Mouse (Mus musculus): ENCODE measurements around the gene Supv3l1. TPM values are rescaled to one million over a fixed set of nuclear protein-coding genes. Genes with fewer than 3 reads are reported as not detected.
A peak's percentile ranks its signal among the peaks of the same experiment; 100 is the strongest.

Supv3l1 gene
- total RNA-seq, 4 experiments from 2014 or later: 30.6 to 36.8 (median 34.8) TPM

DNA sequence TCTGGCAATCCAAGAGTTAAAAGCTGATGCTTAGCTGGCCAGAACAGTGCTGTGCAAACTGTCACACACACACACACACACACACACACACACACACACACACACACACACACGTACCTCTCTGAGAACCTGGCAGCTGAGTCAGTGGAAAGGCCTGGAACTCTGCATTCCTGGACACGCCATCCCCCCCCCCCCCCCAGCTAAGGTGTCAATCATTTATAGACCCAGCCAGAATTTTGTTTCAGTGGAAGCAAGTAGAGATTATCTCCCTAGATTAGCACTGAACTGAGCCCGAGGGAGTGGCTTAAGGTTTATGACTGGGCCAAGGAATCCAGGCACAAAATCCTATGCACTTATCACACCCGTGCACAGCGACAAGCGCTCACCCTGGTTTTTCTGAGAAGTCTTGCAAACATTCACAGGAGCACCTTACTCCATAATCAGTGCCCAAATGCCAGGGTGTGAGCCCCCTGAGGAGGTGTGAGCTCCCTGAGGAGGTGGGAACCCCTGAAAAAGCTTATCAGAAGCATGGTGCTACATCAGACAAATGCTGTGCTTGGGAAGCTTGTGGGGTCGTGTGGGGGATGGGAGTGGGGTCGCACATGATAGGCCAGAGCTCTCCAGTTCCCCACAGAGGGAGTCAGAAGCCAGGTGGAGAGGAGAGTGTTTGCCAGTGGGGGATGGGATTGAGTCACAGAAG is 36.5 kb downstream of the Supv3l1 start:
- no peak for DNase-seq

DNA sequence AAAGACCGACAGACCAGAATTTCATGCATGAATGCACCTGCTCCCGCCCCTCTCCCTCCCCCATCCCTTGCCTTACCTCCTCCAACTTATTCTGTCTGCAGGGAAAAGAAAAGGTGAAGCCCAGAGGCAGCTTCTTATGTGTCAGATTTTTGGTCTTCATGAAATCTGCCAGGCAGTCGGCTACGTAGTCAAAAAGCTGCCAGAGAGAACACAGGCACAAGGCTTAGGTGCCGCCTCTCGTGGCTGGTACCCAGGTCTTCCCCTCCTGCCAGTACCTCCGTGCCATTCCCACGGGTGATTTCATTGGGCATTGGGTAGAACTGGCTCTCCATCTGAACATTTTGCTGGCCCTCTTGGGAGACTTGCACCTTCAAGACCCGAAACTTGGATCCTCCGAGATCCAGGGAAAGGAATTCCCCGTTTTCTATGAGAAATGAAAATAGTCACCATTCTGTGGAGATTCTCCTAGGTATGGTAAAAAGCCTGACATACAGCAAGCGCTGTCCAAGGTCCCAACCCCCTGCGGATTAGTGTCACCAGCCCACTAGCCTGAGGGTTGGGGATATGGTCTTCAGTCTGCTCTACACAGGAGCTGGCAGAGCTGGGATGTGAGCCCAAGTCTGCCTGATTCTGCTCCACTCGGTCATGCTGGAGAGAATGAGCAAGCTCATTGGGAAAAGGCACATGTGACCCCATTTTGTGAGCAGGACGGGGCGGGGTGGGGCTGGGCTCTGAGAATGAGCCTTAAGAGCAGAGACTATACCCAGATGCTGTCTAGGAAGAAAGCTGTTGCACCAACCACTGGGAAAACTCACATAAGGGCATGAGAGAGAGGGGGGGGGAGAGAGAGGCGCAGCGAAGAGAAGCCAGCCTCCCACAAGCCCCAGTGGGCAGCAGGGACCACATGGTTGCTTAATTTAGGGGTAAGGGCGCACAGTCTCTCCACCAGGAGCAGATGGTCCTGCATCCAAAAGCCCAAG is 37.8 kb downstream of the Supv3l1 start:
- DNase-seq: no peak

DNA sequence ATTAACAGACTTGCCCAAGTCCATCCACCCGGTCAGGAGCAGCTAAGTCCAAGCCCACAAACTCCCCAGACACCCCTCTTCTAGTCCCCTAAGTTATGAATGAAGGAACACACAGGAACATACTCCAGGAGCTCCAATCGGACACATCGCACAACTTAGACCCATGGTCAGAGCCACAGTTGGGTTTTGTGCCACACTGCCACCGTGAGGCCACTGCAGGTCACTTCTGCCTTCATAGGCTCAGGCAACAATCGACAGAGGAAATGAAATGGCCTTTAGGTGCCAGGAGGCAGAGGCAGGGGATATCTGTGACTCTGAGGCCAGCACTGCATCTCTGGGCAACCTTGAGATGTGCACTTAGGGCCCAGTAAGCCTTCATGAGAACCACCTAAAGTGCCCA is 38.6 kb downstream of the Supv3l1 start:
- DNase-seq: peak; percentile 39

DNA sequence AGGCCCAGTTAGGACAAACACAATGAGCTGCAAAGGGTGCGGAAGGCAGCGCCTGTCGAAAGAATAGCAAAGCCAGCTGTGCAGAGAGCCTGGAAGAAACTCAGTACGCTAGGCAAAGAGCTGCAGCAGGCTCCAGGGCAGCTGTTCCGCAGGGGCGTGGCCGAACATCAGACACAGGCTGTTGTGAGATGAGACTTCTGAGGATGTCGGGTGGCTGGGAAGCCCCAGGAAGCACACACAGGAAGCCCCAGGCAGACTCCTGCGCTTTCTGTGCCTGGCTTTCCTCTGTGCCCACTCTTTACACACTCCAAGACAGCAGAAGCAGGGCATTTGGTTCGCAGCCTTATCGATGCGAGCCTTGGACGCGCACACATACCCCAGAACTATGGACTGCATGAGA is 44.6 kb downstream of the Supv3l1 start:
- no peak for DNase-seq

DNA sequence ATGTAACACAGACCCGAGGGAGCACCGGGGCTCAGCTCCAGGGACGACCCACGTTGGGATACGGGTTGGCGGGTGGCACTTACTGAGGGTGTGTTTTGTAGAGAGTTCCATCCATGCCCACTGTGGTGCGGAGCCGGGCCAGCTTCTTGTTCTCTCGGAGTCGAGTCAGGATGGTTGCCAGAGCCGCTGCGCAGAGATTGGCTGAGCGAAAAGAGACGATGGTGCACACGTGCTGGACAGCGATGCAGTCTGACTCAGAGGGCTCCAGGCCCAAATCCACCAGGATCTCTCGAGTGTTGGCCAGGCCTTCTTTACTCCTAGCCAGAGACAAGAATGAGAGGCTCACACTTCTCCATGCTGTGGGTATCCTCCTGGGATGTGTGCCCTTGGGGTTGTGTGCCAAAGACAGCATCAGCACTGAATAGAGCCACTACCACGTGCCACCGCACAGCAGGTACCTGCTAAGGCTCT is 47.9 kb downstream of the Supv3l1 start:
- no peak for DNase-seq

DNA sequence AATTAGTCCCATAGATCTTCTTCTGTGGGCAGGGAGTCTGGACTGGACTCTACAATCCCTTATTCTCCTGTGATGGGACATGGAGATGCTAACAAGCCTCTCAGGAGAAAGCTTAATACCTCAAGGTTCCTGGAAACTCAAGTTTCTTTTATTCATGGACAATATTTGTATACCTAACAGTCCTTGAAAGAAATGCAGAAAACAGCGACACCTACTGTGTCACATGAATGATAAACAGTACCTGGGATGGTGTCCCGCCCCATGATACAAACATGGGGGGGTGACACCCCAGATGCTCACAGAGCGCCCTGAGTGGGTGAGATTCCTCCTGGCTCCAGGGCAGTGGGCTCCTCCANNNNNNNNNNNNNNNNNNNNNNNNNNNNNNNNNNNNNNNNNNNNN is 66.5 kb downstream of the Supv3l1 start:
- no peak for DNase-seq

DNA sequence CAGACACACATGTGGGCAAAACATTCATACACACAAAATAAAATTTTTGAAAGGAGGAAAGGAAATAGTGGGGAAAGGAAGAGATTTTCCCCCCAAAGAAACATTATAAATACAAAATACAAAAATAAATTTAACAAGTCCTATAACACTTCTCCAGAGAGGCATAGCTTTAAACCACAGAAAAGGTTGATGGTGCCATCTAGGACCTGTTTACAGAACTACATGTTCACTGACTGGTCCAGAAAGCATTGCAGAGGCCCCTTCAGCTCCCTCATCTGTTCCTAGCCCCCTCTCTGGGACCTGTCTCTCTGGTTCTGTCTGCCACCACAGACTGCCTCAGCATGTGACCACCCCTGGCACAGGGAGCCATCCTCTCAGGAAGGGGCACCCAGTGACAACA is 68.6 kb downstream of the Supv3l1 start:
- no peak for DNase-seq

DNA sequence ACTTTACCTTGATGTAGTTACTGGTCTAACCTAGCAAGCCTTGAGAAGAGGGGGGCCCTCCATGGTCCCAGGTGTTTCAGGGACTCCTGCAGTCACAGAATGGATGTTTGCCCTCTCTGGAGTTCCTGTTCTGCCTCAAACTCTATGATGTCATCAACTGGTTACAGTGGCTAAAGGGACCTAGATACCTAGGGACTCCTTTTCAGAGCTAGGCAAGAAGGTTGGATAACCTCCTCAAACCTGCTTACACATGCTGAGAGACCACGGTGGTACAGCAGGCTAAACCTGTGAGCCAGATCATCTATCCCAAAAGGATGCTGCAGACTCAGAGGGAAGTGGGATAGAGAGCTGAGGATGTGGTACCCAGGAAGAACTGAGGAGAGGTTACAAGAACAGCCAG is 69.7 kb downstream of the Supv3l1 start, which contains the start of gene Hk1:
Gene Hk1, minus strand, starts transcription at position 101 of the 400 bp plus-strand sequence.
- no peak for DNase-seq

Other genes starting within 250 kb of the Supv3l1 start
- gene Tspan15, start 218.5 kb downstream of the Supv3l1 start, total RNA-seq (2022): 10 to 100 TPM; 17.5 to 29.9 (median 21.7) TPM
- 10 to 100 TPM; 27.8 to 76.4 (median 46.5) TPM for gene Tacr2, start 197.3 kb downstream of the Supv3l1 start, total RNA-seq (2022)
- gene Hk1, start 69.8 kb downstream of the Supv3l1 start, total RNA-seq (2022): 10 to 100 TPM; 32.4 to 53.5 (median 42.9) TPM
- not detected for gene Hkdc1, start 27.2 kb downstream of the Supv3l1 start, total RNA-seq (2022)
- gene 4930507D05Rik, start 249 bp downstream of the Supv3l1 start, total RNA-seq (2022): under 1 TPM; 0.31 to 0.56 (median 0.36) TPM
- 10 to 100 TPM; 45.2 to 60.6 (median 55.4) TPM for gene Vps26a, start 37.1 kb upstream of the Supv3l1 start, total RNA-seq (2022)
- 10 to 100 TPM; 49.9 to 64.0 (median 50.9) TPM for gene Srgn, start 77.7 kb upstream of the Supv3l1 start, total RNA-seq (2022)
- gene Kif1bp, start 128.7 kb upstream of the Supv3l1 start, total RNA-seq (2022): 10 to 100 TPM; 57.5 to 70.5 (median 65.4) TPM
- gene Ddx21, start 152.5 kb upstream of the Supv3l1 start, total RNA-seq (2022): 10 to 100 TPM; 59.1 to 63.0 (median 59.5) TPM
- 100 to 1,000 TPM; 110 to 134 (median 120) TPM for gene Ddx50, start 201.5 kb upstream of the Supv3l1 start, total RNA-seq (2022)

Data from adrenal gland, adult 8-10 months (tissue).